Mouse (Mus musculus) adrenal gland, postnatal 0 days (tissue): Measurements from ENCODE around the gene D430019H16Rik. TPM values are rescaled to one million over a fixed set of nuclear protein-coding genes. Genes with fewer than 3 reads are reported as not detected.

Source experiments
- polyA plus RNA-seq: library from polyadenylated mRNA; unstranded; fragments of >200 nt; fragmentation: Nextera tagmentation; extraction: Ambion mirVana; gene quantifications from 2 replicates; pipeline ENCODE4 v1.2.1, GENCODE M21; 2015

The D430019H16Rik gene
- 1.7 and 3.0 TPM in 2 replicates for polyA plus RNA-seq

DNA sequence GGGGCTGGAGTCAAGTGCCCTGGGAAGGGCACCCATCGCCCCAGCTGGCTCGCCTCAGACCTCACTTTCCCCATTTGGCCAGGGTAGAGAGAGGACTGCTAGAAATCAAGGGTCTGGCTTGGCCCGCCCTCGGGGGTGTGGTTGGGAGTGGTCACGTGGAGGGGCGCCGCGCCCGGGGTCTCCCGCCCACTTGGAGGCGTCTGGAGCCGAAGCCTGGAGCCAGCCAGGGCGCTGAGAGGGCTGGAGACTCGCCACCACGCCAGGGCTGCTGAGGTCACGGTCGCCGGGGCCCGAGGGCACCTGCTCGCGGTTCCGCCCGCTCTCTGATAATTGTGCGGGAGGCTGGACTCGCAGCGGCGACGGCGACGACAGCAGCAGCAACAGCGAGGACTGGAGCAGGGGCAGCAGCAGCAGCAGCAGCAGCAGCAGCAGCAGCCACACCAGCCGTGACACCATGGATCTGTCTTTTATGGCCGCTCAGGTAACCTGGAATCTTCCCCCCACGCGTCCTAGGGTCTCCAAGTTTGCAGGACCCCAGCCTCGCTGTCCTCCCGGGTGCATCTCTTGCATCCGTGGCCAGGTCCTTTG is at the start of gene D430019H16Rik:
Gene D430019H16Rik (plus strand): TSS at position 187 of the 588 bp plus-strand sequence.

Other genes with a start within 250 kb of the D430019H16Rik start
- gene Tcl1, start 231.1 kb upstream of the D430019H16Rik start, polyA plus RNA-seq = not detected in 2 replicates
- gene Tunar, start 120.0 kb upstream of the D430019H16Rik start, polyA plus RNA-seq = 0.25 and 0.43 TPM in 2 replicates
- 7.9 and 8.1 TPM in 2 replicates for gene Bdkrb2, start 109.4 kb downstream of the D430019H16Rik start, polyA plus RNA-seq
- gene Bdkrb1, start 149.2 kb downstream of the D430019H16Rik start, polyA plus RNA-seq = 0.17 and 0.90 TPM in 2 replicates
- gene Gskip, start 231.0 kb downstream of the D430019H16Rik start, polyA plus RNA-seq = 33.7 and 34.3 TPM in 2 replicates
- 5.6 and 5.8 TPM in 2 replicates for gene Atg2b, start 231.4 kb downstream of the D430019H16Rik start, polyA plus RNA-seq